Mouse (Mus musculus) myocyte (in vitro differentiated cells): ENCODE measurements at regions not wholly inside any gene's neighbourhood (a gene's known extent, or its start where the extent isn't known, plus 50 kb on each side); places are given as distances from the start of the nearest gene placed in this dataset.

ENCODE experiments used
- E2F4 ChIP-seq: IDR thresholded peaks from one replicate; pipeline ENCODE4 v1.6.1; 2011; ENCODE audit warnings: mild to moderate bottlenecking, control low read depth, moderate library complexity; ENCODE audit not compliant: insufficient read depth
- MYOG ChIP-seq, 3 experiments: IDR thresholded peaks; one replicate each; pipeline ENCODE4 v1.6.1; 2011; ENCODE audit warnings: control low read depth in 2 of 3, low read depth in 2 of 3, mild to moderate bottlenecking in 2 of 3; ENCODE audit not compliant: insufficient read length in 2 of 3, control insufficient read depth in 1 of 3, insufficient read depth in 1 of 3
- POLR2A ChIP-seq: IDR thresholded peaks from one replicate; pipeline ENCODE4 v1.6.1; 2011; ENCODE audit warnings: low read depth, mild to moderate bottlenecking, control low read depth, moderate library complexity; ENCODE audit not compliant: insufficient read length
- TCF12 ChIP-seq: IDR thresholded peaks from one replicate; pipeline ENCODE4 v1.6.1; 2011; ENCODE audit warnings: mild to moderate bottlenecking, control low read depth; ENCODE audit not compliant: poor library complexity, insufficient read depth, severe bottlenecking
- TCF3 ChIP-seq: IDR thresholded peaks from one replicate; pipeline ENCODE4 v1.6.1; 2011; ENCODE audit warnings: low read depth, control low read depth; ENCODE audit not compliant: insufficient read length
- USF1 ChIP-seq: IDR thresholded peaks from one replicate; pipeline ENCODE4 v1.6.1; 2011; ENCODE audit warnings: low read depth, mild to moderate bottlenecking, control low read depth, moderate library complexity

DNA sequence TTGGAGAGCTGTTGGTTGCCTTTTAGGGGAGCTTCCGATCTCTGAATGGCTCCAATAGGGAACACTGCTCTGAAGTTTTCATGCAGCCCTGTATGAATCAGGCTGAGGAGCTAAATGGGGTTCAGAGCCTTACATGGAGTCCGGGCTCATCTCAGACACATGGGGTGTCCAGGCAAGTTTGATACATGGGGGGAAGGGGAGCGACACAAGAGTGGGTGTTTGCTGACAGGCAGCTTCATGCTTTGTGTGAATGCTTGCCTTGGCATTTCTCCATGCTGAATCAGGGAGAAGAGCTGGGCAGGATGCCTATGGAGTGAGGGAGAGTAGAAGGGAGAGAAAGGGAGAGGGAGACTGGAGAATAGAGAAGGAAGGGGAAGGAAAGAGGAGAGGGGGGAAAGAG, 155.6 kb upstream of the Slc22a22 start:
- TF ChIP-seq POLR2A (no peak), TCF3 (no peak), TCF12 (no peak), USF1 (no peak), E2F4 (no peak), MYOG (IDR thresholded peaks at IDR 0.05; ENCODE audit: control insufficient read depth in 1 of 3, insufficient read depth in 1 of 3, insufficient read length in 2 of 3, low read depth in 2 of 3) (no peak)
